Mouse (Mus musculus) myocyte (in vitro differentiated cells): ENCODE results near the gene Alk. TPM values are rescaled to one million over a fixed set of nuclear protein-coding genes. Genes with fewer than 3 reads are reported as not detected.

Experiments
- H3K27me3 ChIP-seq: one replicate; pipeline ENCODE4 v1.6.1; 2011; ENCODE audit not compliant: control insufficient read depth, insufficient read depth, insufficient read length
- H3K36me3 ChIP-seq: one replicate; pipeline ENCODE4 v1.6.1; 2011; ENCODE audit not compliant: control insufficient read depth, insufficient read depth
- H3K4me2 ChIP-seq: one replicate; pipeline ENCODE4 v1.6.1; 2011; ENCODE audit warnings: low read depth, control low read depth
- H3K4me3 ChIP-seq: one replicate; pipeline ENCODE4 v1.5.1; 2011; ENCODE audit warnings: mild to moderate bottlenecking, control low read depth, moderate library complexity
- H3K79me2 ChIP-seq: one replicate; pipeline ENCODE4 v1.6.1; 2011; ENCODE audit not compliant: control insufficient read depth, insufficient read depth
- H3ac ChIP-seq: one replicate; pipeline ENCODE4 v1.6.1; 2011; ENCODE audit not compliant: control insufficient read depth, insufficient read length
- CEBPB ChIP-seq: IDR thresholded peaks from 2 replicates; pipeline ENCODE4 v1.6.1; 2011; ENCODE audit warnings: mild to moderate bottlenecking, moderate library complexity; ENCODE audit not compliant: poor library complexity, insufficient read depth, severe bottlenecking
- E2F4 ChIP-seq: IDR thresholded peaks from one replicate; pipeline ENCODE4 v1.6.1; 2011; ENCODE audit warnings: mild to moderate bottlenecking, control low read depth, moderate library complexity; ENCODE audit not compliant: insufficient read depth
- MAX ChIP-seq: IDR thresholded peaks from one replicate; pipeline ENCODE4 v1.6.1; 2011; ENCODE audit warnings: low read depth, mild to moderate bottlenecking, control low read depth
- MYOD1 ChIP-seq, 3 experiments: IDR thresholded peaks; one replicate each; pipeline ENCODE4 v1.6.1; 2011; ENCODE audit warnings: control low read depth in 2 of 3, low read depth in 2 of 3, mild to moderate bottlenecking in 2 of 3, moderate library complexity in 1 of 3; ENCODE audit not compliant: insufficient read length in 2 of 3, control insufficient read depth in 1 of 3
- MYOG ChIP-seq, 3 experiments: IDR thresholded peaks; one replicate each; pipeline ENCODE4 v1.6.1; 2011; ENCODE audit warnings: control low read depth in 2 of 3, low read depth in 2 of 3, mild to moderate bottlenecking in 2 of 3; ENCODE audit not compliant: insufficient read length in 2 of 3, control insufficient read depth in 1 of 3, insufficient read depth in 1 of 3
- POLR2A ChIP-seq: IDR thresholded peaks from one replicate; pipeline ENCODE4 v1.6.1; 2011; ENCODE audit warnings: low read depth, mild to moderate bottlenecking, control low read depth, moderate library complexity; ENCODE audit not compliant: insufficient read length
- POLR2AphosphoS2 ChIP-seq: IDR thresholded peaks from one replicate; pipeline ENCODE4 v1.6.1; 2011; ENCODE audit warnings: low read depth, control low read depth; ENCODE audit not compliant: insufficient read length
- REST ChIP-seq: IDR thresholded peaks from one replicate; pipeline ENCODE4 v1.6.1; 2011; ENCODE audit warnings: mild to moderate bottlenecking, control low read depth, moderate library complexity; ENCODE audit not compliant: insufficient read depth, insufficient read length
- SRF ChIP-seq: IDR thresholded peaks from one replicate; pipeline ENCODE4 v1.6.1; 2011; ENCODE audit warnings: low read depth; ENCODE audit not compliant: control insufficient read depth, insufficient read length
- TCF12 ChIP-seq: IDR thresholded peaks from one replicate; pipeline ENCODE4 v1.6.1; 2011; ENCODE audit warnings: mild to moderate bottlenecking, control low read depth; ENCODE audit not compliant: poor library complexity, insufficient read depth, severe bottlenecking
- TCF3 ChIP-seq: IDR thresholded peaks from one replicate; pipeline ENCODE4 v1.6.1; 2011; ENCODE audit warnings: low read depth, control low read depth; ENCODE audit not compliant: insufficient read length
- USF1 ChIP-seq: IDR thresholded peaks from one replicate; pipeline ENCODE4 v1.6.1; 2011; ENCODE audit warnings: low read depth, mild to moderate bottlenecking, control low read depth, moderate library complexity
- polyA plus RNA-seq: library from polyadenylated mRNA; unstranded; fragments of >200 nt; fragmentation: generic; extraction: Trizol; gene quantifications from one replicate; pipeline ENCODE4 v1.2.1, GENCODE M21; 2012; ENCODE audit warnings: missing spikeins

The Alk gene
- polyA plus RNA-seq, 1 experiment: not detected

DNA sequence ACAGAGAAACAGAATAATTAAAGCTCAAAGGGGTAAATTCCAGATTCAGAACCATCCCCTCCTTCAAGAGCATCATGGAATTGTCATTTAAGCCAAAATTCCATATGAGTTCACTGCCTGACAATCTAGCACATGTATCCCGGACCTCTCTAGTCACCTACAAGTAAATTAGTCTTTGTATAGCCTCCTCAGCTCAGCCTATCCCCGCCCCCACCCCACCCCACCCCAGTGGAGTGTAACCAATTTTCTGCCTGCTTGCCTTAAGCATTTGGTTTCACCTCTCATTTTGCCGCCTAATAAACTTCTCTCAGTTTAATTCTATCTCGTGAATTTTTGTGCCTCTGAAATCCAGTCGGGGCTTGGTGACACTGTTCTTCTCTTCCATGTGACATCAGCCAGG, 41.0 kb downstream of the Alk start:
- Histone ChIP-seq H3ac (no peak overlapping the region), H3K4me3 (no peak overlapping the region), H3K27me3 (no peaks in the 10 kb centered on the region)

DNA sequence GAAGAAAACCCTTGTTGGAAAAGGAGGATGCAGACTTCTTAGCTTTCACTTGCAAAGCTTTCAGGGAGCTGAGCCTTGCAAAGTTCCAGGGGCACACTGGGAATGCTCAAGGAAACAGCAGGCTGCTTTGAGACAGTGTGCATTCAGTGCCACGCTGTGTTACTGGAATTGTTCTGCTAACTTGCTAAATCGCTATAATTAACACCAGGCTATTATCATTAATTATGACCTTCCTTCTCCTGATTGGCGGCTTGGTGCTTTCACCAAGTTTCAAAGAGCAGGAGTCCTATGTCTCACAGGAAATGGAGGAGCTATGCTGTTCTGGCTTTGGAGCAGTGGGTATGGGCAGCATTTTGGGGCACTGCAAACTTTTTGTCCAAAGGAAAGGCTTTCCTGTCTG, 43.0 kb downstream of the Alk start:
- Histone ChIP-seq H3ac (no peak overlapping the region), H3K4me2 (no peak overlapping the region), H3K79me2 (no peaks in the 10 kb centered on the region), H3K27me3 (no peaks in the 10 kb centered on the region), H3K4me3 (no peak overlapping the region), H3K36me3 (no peaks in the 10 kb centered on the region)
- no peak for TF ChIP-seq MYOD1 (IDR thresholded peaks at IDR 0.05; ENCODE audit: control insufficient read depth in 1 of 3, insufficient read length in 2 of 3, low read depth in 2 of 3)
- no peak for TF ChIP-seq MYOG (IDR thresholded peaks at IDR 0.05; ENCODE audit: control insufficient read depth in 1 of 3, insufficient read depth in 1 of 3, insufficient read length in 2 of 3, low read depth in 2 of 3)
- no peak for TF ChIP-seq POLR2AphosphoS2
- TF ChIP-seq TCF12: no peak
- TF ChIP-seq CEBPB: no peak
- TF ChIP-seq E2F4: no peak
- no peak for TF ChIP-seq REST
- no peak for TF ChIP-seq POLR2A
- no peak for TF ChIP-seq MAX
- TF ChIP-seq TCF3: no peak
- TF ChIP-seq USF1: no peak
- no peak for TF ChIP-seq SRF

More for the DNA sequence above, 41.0 kb downstream of the Alk start:
- no peaks in the 10 kb centered on the region for H3K36me3 ChIP-seq
- no peaks in the 10 kb centered on the region for H3K79me2 ChIP-seq
- no peak overlapping the region for H3K4me2 ChIP-seq
- no peak for TF ChIP-seq TCF12

DNA sequence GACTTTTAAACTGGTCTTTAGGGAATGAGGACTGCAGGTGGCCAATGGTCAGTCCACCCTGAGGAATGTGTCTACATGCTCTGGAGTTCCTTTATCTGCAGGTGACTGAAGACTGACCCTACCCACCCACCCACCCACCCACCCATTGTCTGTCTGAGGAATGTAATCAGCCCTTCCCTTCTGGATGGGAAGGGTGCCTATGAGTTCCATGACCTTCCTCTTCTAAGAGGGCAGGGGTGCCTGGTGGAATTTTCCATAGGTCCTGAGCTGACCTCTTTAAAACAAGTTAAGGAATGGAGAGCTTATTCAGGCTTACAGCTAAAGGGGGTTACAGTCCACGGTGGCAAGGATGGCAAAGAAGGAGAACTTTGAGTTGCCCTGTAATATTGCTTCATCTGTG, 43.7 kb downstream of the Alk start:
- H3K79me2 ChIP-seq: no peaks in the 10 kb centered on the region
- TF ChIP-seq MAX (no peak), SRF (no peak), POLR2AphosphoS2 (no peak), TCF3 (no peak)
- no peak overlapping the region for H3K4me3 ChIP-seq
- no peaks in the 10 kb centered on the region for H3K27me3 ChIP-seq
- H3ac ChIP-seq: no peak overlapping the region
- H3K4me2 ChIP-seq: no peak overlapping the region
- H3K36me3 ChIP-seq: no peaks in the 10 kb centered on the region

DNA sequence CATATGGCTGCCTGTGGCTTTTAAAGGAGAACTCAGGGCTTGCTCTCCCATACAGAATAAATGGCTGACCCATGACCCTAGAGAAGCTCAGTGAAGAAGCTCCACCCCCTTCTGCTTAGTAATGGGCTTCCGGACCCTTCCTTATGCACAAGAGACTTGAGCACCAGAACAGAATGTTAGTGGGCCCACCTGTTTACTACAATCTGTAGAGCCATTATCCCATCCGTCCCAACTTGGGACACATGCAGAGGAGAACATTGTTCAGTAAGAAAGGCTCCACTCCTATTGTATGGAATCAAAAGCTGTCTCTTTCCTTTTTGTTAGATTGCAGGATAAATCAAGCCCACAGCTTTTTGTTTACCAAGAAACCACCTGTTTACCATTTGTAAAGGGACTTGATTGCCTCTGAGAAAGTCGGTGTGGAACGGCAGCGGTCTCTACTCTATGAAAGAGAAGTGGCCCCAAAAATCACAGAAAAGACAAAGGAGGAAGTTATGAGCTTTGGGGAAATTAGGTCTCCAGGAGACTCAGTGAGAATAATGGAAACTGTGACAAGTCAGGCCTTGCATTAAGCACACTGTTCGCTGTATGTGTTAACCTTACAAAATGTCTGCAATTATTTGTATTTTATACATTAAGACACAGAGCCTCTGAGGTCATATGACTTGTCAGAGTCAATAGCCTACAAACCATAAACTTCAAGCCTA, 47.2 kb downstream of the Alk start:
- no peak for TF ChIP-seq USF1
- no peak for TF ChIP-seq TCF3
- no peak for TF ChIP-seq POLR2AphosphoS2
- TF ChIP-seq E2F4: no peak
- no peak for TF ChIP-seq POLR2A
- TF ChIP-seq SRF: no peak
- no peak for TF ChIP-seq MAX
- TF ChIP-seq REST: no peak
- TF ChIP-seq CEBPB: no peak
- no peak for TF ChIP-seq TCF12
- TF ChIP-seq MYOG (IDR thresholded peaks at IDR 0.05; ENCODE audit: control insufficient read depth in 1 of 3, insufficient read depth in 1 of 3, insufficient read length in 2 of 3, low read depth in 2 of 3): no peak
- no peak for TF ChIP-seq MYOD1 (IDR thresholded peaks at IDR 0.05; ENCODE audit: control insufficient read depth in 1 of 3, insufficient read length in 2 of 3, low read depth in 2 of 3)
- no peak overlapping the region for H3ac ChIP-seq
- no peaks in the 10 kb centered on the region for H3K36me3 ChIP-seq
- H3K79me2 ChIP-seq: no peaks in the 10 kb centered on the region
- H3K27me3 ChIP-seq: no peaks in the 10 kb centered on the region
- no peak overlapping the region for H3K4me3 ChIP-seq
- H3K4me2 ChIP-seq: no peak overlapping the region

DNA sequence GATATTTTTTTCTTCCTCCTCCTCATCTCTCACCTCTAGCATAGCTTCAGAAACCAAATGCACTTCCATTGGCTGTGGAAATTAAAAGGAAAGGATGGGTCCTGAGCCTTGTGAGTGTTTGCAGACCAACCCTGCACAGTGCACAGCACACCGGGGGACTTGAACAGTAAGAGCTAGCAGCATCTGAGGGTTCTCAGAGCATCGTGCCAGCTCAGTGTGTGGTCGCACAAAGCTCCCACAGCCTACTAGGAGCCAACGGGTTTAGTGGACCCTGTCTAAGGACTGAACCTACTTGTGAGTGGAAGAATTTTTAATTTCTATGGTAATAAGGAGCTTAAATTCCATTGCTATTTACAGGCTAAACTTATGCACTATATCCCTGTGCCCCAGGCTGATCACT, 58.2 kb downstream of the Alk start:
- H3K36me3 ChIP-seq: no peaks in the 10 kb centered on the region
- no peak overlapping the region for H3K4me2 ChIP-seq
- H3K27me3 ChIP-seq: no peaks in the 10 kb centered on the region
- H3K4me3 ChIP-seq: no peak overlapping the region
- TF ChIP-seq MAX: no peak
- TF ChIP-seq E2F4: no peak
- no peak for TF ChIP-seq MYOG (IDR thresholded peaks at IDR 0.05; ENCODE audit: control insufficient read depth in 1 of 3, insufficient read depth in 1 of 3, insufficient read length in 2 of 3, low read depth in 2 of 3)
- no peak for TF ChIP-seq TCF12
- no peak for TF ChIP-seq USF1
- no peak for TF ChIP-seq POLR2A
- TF ChIP-seq REST: no peak
- no peak for TF ChIP-seq POLR2AphosphoS2
- no peak for TF ChIP-seq TCF3
- TF ChIP-seq MYOD1 (IDR thresholded peaks at IDR 0.05; ENCODE audit: control insufficient read depth in 1 of 3, insufficient read length in 2 of 3, low read depth in 2 of 3): no peak
- no peak for TF ChIP-seq SRF
- no peak for TF ChIP-seq CEBPB
- no peaks in the 10 kb centered on the region for H3K79me2 ChIP-seq
- no peak overlapping the region for H3ac ChIP-seq
